Mouse (Mus musculus) adrenal gland, postnatal 4 days (tissue): Measurements from ENCODE around the gene Lrrc10b. TPM values are rescaled to one million over a fixed set of nuclear protein-coding genes. Genes with fewer than 3 reads are reported as not detected.

Experiments used
- DNase-seq, 2 experiments: peaks; one replicate each; pipeline ENCODE4 v3.0.0; 2021 to 2022; ENCODE audit warnings: low spot score in 2 of 2, mixed read lengths in 2 of 2
- total RNA-seq, 2 experiments: library from RNA; stranded (reverse); gene quantifications; 2 replicates each; pipeline ENCODE4 v1.2.3; 2021

Lrrc10b gene
- total RNA-seq, 2 experiments from 2014 or later, result 4.4 to 4.5 TPM

DNA sequence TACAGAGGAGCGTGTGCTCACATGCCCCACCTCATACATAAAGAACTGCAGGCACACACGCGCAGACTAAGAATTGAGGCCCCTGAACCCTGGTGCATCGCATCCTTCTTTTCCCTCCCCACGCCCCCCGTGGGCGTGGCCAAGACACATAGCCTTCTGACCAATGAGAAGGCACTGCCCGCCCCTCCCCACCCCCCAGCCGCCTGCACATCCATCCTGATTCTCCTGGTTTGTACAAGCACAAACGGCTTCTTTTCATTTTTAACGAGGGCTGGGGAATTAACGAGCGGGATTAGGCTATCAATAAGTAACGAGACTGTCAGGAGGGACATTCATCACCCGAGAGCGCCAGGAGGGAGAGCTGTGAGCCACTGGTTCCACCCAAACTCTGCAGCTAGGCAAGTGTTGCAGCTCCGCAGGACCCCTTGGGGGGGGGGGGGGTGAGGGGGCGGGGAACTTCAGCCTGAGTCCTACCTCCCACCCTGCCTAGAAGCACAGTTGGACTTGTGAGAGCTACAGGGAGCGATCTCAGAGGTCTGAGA is 43.5 kb downstream of the Lrrc10b start:
- DNase-seq, result no peak

Other genes with a start within 250 kb of the Lrrc10b start
- gene Myrf, start 216.7 kb downstream of the Lrrc10b start, total RNA-seq, result 1 to 10 TPM; 6.2 to 9.1 TPM
- 1 to 10 TPM; 5.2 to 6.4 TPM for gene Dagla, start 152.6 kb downstream of the Lrrc10b start, total RNA-seq
- gene Syt7, start 68.4 kb downstream of the Lrrc10b start, total RNA-seq, result 10 to 100 TPM; 46.1 to 47.4 TPM
- gene Ppp1r32, start 25.5 kb upstream of the Lrrc10b start, total RNA-seq, result 1 to 10 TPM in 1 of 2 experiments, under 1 TPM in 1; 0.87 to 1.9 TPM
- 10 to 100 TPM; 90.2 to 90.6 TPM for gene Cpsf7, start 67.8 kb upstream of the Lrrc10b start, total RNA-seq
- gene Sdhaf2, start 68.7 kb upstream of the Lrrc10b start, total RNA-seq, result 10 to 100 TPM; 53.5 to 54.1 TPM
- 10 to 100 TPM; 15.8 to 19.1 TPM for gene Tmem216, start 98.8 kb upstream of the Lrrc10b start, total RNA-seq
- gene Cyb561a3, start 119.7 kb upstream of the Lrrc10b start, total RNA-seq, result 10 to 100 TPM; 14.7 to 17.3 TPM
- 10 to 100 TPM; 16.2 to 16.8 TPM for gene Tmem138, start 119.9 kb upstream of the Lrrc10b start, total RNA-seq
- 100 to 1,000 TPM; 353 to 388 TPM for gene Ddb1, start 147.9 kb upstream of the Lrrc10b start, total RNA-seq
- 10 to 100 TPM; 41.2 to 62.6 TPM for gene Tkfc, start 148.2 kb upstream of the Lrrc10b start, total RNA-seq
- 1 to 10 TPM; 2.2 to 4.9 TPM for gene Vwce, start 176.7 kb upstream of the Lrrc10b start, total RNA-seq
- under 1 TPM in 1 of 2 experiments, not detected in 1; 0.56 TPM for gene Pga5, start 220.6 kb upstream of the Lrrc10b start, total RNA-seq
- 10 to 100 TPM; 27.0 to 28.6 TPM for gene Vps37c, start 231.3 kb upstream of the Lrrc10b start, total RNA-seq